Mouse (Mus musculus) right cerebral cortex, postnatal 36 days (tissue): ENCODE measurements around the gene Dapp1.
A peak's percentile ranks its signal among the peaks of the same experiment; 100 is the strongest.
"Not testable (repeated sequence)": the region's sequence is repeated elsewhere in the genome, so short reads cannot be mapped to it uniquely, and the experiment has no call there.

Experiments
- DNase-seq, 2 experiments: peaks; one replicate each; pipeline ENCODE4 v3.0.0; 2022; ENCODE audit warnings: low spot score in 2 of 2, mixed read lengths in 1 of 2

Gene Dapp1

DNA sequence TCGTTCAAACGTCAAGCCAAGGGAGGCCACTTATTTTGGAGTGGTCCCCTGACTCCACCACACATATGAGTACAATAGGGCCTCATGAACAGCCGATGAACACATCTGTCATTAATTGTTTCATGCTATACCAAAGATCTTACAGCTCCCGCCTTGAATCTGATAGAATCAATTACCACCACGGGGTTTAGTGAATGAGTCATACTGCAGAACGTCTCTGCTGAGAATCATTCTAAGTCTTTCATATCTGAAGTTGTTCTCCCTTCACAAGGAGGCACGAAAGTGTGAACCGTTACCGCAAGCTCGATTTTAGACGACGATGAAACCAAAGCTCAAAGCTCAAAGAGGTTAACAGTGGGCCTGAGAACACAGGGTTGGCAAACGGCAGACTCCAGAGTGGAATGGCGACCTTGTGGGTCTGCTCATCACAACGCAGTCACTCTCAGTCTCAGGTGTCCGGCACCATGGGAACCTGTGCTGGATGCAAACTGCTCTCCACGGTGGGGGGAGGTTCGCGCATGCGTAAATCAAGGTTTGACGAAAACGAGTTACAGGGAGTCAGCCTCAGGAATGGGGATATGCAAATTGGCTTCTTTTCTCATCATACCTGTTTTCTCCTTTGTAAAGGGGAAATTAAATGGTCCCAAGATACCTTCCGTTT, 27.0 kb downstream of the Dapp1 start:
- no peak for DNase-seq

DNA sequence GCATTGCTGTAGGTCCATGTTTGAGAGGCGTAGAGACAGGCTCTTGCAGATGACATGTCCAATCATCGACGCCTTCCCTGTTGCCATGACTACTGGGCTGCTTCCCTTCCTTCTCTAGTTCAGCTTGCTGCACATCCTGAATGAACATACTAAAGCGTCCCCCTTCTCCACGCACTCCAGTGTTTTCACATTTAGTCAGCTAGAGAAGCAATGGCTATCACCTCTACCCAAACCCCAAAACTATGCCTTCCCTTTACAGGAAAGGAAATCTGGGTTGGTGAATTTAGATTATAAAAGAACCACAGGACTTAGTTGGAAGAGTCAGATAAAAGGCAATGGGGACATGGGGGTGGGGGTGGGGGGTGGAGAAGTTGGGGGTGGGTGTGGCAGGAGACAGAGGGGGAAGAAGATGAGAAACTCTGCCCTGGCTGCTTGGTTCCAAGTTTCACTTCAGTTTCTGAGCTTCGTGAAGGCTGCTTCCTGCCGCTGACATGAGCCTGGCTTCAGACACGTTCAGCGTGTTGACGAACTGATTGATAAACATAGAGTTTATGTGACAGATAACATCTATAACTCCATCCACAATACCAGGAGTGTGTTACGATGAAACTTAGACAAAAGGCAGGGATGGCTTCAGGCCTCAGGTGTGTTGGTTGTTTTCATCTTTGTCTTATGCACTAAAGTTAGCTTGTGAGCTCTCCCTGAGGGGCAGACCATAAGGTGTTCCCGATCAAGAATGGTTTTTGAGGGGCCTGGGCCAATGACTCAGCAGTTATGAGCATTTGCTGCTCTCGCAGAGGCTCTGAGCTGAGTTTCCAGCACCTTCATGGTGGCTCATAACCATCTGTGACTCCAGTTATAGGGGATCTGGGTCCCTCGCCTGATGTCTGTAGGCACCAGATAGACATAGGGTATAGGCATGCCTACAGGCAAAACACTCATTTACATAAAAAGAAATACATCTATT, 28.1 kb downstream of the Dapp1 start:
- DNase-seq: peak; percentile 69 to 75

GRCm38 (mm10) chr3:137952225-137952913, 29.0 kb downstream of the Dapp1 start:
- DNase-seq: peak; percentile 27 to 35

DNA sequence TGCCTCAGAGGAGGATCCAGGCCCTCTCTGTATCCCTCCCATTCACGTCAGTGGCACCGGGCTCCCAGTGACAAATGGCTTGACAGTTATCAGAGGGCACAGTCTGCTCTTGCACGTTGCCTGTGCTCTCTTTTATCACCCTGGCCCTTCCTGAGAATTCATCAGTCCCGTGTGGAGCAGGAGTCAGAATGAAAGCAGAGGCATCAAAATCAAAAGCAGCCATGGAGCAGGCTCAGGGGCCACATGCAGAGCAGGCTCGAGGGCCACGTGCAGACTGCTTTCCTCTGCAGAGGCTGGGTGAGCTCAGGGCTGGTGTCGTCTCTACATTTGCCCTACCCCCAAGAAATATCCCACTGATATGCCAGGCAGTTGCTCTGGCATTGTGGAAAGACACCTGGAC, 29.5 kb downstream of the Dapp1 start:
- no peak for DNase-seq

- DNase-seq: not testable (repeated sequence)
These were observed 30.0 kb downstream of the Dapp1 start for GRCm38 (mm10) chr3:137951302-137951701.

- no peak for DNase-seq
These were observed 31.0 kb downstream of the Dapp1 start for GRCm38 (mm10) chr3:137950191-137950885.

GRCm38 (mm10) chr3:137947525-137947924, 33.8 kb downstream of the Dapp1 start:
- no peak for DNase-seq

DNA sequence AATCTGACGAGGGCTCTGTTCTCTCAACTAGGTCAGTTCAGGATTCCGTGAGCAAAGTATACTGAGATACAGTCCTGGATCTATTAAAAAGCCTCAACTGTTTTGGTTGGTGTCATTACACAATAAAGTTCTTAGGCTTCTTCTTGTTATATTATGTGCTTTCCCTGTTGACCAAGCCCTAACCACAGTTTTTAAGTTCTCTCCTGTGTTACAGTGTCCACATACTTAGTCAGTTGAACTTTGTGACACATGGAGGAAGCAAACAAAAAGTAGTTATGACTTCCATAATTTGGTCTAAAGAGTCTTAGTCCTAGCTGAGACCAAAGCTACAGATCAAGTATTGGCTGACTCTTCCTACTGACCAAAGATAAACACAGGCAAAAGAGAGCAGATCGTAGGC, 34.5 kb downstream of the Dapp1 start:
- DNase-seq: no peak

DNA sequence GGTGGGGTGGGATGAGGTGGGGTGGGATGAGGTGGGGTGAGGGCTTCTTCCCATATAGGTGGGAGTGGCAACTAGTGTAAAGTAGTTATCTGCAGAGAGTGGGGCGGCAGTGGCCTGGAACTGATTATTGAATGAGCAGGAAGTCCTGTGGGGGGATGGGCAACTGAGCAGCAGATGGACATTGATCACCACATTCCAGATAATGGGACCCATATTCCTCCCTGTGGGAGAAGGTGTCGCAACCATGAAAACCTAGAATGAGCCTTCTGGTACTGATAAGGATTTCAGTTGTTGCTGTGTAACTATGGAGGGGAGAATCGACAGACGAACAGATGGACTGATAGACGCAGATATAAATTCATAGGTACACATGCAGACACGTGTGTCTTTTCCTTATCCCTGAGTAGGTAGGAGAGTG, 37.6 kb downstream of the Dapp1 start:
- no peak for DNase-seq

- no peak for DNase-seq
These were observed 39.2 kb downstream of the Dapp1 start for GRCm38 (mm10) chr3:137942098-137942622.

DNA sequence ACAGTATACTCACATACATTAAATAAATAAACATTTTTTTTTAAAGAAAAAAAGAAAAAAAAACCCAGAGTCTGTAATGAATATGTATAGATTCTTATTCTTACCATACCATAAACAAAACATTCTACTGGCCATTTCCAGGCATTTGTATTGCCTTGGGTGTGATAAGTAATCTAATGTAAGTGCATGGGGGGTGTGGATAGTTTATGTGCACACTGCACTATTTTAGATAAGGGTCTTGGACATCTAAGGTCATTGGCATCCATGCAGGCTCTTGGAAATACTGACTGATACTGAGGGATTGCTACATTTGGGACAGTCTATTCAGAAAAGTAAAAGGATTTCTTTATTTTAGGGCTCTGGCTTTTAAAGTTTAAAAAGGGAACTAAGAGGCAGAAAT, 39.8 kb downstream of the Dapp1 start:
- no peak for DNase-seq

DNA sequence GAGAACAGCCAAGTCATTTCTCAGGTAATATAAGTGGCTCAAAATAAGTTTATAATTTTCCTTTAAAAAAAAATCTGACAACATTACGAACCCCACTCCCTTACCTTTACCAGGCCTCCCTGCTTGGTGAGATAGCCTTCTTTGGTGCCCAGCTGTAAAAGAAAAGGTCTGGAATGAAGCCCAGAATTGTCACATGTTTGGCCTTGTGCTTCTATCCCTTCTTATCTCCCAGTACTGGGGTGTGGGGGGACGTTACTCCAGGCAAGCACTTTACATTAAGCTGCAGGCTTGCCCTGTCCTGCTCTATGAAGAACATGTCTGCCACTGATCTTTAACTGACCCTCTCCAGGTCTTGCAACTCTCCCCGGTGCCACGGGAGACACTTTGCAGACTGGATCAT, 40.6 kb downstream of the Dapp1 start:
- DNase-seq: no peak

- no peak for DNase-seq
These were observed 42.7 kb downstream of the Dapp1 start for GRCm38 (mm10) chr3:137938608-137939007.

DNA sequence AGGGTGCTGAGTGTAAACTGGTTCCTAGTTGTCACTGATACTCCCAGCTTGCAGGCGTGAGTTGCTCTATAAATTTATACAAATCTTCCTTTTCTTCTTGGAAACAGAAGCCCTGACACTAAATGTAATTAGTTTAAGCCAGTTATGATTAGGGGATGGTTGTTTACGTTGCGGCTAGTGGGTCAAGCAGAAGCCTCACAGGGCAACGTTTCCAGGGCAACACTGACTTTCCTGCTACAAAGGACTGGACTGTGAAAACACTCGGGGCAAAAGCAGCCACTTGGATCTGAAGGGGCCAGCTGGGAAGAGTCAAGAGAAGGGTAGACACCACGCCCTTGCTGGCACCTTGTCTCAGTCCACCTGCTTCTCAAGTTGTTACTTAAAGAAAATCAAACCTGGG, 44.8 kb downstream of the Dapp1 start:
- no peak for DNase-seq

GRCm38 (mm10) chr3:137935570-137936525, 45.5 kb downstream of the Dapp1 start:
- DNase-seq: no peak

GRCm38 (mm10) chr3:137933986-137934385, 47.4 kb downstream of the Dapp1 start:
- DNase-seq: no peak

DNA sequence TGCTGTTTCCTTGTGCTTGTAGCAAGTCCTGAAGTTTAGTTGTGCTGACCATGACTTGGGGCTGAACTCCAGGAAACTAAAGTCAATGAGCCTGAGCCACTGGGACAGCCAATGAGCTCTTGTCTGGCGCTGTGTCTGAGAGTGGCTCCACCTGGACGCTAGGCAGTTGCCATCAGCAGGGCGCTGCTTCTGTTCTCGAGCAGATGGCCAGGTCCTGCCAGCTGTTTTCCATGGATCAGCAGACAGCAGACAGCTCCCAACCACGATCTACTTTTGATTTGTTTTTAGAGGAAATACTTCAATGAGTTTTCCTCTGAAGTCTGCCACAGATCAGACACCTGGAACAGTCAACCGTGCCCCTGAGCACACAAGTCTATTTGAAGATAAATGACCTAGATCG, 48.6 kb downstream of the Dapp1 start:
- no peak for DNase-seq

DNA sequence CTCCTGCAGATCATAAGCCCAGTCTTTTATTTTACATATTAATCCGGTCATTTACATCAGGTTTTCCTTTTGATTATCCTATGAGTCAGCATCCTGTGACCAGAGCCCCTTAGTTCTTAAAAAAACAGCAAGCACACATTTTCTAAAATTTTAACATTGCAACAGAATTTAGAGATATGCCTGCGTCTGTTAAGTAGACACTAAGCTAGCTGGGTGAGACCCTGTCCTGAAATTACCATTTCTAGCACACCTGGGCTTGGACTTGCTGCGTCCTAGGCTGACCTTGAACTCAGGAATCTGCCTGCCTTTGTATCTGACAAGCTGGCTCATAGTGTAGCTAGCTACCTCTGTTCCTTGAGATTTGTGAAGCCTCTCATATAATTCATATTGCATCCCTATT, 51.4 kb downstream of the Dapp1 start:
- no peak for DNase-seq

GRCm38 (mm10) chr3:137927010-137927409, 54.3 kb downstream of the Dapp1 start:
- no peak for DNase-seq

DNA sequence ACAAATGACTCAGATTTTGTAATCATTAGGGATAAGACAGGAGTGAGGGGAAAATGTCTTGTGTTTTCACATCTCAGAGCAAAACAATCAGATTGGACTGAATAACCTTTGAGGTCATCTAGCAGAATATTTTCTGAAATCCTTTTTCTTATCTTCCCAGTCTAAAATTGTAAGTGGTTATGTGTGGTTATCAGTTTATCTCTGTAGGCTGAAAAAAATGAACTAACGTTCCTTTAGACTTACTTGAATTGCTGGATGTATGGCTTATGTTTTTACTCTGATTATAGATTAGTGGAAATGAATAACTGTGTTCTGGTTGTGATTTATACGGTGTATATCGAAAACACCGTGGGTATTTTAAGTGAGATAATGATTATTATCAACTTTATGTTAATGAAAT, 60.8 kb downstream of the Dapp1 start:
- no peak for DNase-seq
